Mouse (Mus musculus) adrenal gland, postnatal 0 days (tissue): ENCODE data around the gene Ywhaq. TPM values are rescaled to one million over a fixed set of nuclear protein-coding genes. Genes with fewer than 3 reads are reported as not detected.

Experiments used
- polyA plus RNA-seq: library from polyadenylated mRNA; unstranded; fragments of >200 nt; fragmentation: Nextera tagmentation; extraction: Ambion mirVana; gene quantifications from 2 replicates; pipeline ENCODE4 v1.2.1, GENCODE M21; 2015

Gene Ywhaq
- polyA plus RNA-seq, result 400 and 427 TPM in 2 replicates

GRCm38 (mm10) chr12:21417100-21418070, at the start of gene Ywhaq:
Gene Ywhaq, minus strand, starts transcription at chr12:21417637.

DNA sequence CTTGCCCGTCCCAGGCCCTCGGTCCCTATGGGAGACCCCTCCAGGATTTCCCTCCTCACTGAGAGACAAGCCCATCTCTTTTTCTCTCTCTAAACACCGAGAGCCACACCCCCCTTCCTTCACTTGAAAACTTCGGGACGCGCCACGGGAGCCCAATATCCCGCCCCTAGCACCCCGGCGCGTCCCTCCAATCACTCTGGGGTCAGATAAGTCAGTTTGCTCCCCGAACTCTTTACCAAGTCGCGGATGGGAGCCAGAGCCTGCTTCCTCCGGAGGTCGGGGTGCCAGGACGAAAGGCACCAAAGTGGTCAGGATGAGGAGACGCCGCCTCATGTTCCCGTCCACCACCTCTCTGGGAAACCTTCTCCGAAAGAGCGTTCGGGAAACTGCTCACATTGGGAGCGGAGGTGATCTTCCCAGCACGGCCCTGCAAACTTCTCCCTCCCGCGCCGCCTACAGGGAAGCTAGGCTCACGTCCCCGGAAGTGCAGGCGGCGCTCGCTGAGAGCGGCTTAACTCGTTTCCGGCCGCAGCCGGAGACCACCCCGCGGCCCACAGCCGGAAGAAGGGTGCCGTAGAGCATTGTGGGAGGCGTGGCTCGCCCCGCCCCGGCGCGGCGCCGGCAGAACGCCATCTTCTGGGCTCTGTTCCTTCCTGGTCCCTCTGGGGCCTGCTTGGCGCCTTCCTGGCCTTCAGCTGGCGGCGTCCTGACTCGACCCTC, 44.2 kb downstream of the Ywhaq start, which contains the start of gene Adam17:
Gene Adam17, minus strand, starts transcription at position 533 of the 720 bp plus-strand sequence.

Other genes with a start within 250 kb of the Ywhaq start
- gene Cpsf3, start 132.2 kb downstream of the Ywhaq start, polyA plus RNA-seq, result 50.5 and 71.9 TPM in 2 replicates
- gene Itgb1bp1, start 131.4 kb downstream of the Ywhaq start, polyA plus RNA-seq, result 83.5 and 85.5 TPM in 2 replicates
- 81.2 and 98.0 TPM in 2 replicates for gene Iah1, start 101.2 kb downstream of the Ywhaq start, polyA plus RNA-seq
- gene Adam17, start 44.0 kb downstream of the Ywhaq start, polyA plus RNA-seq, result 23.9 and 32.5 TPM in 2 replicates